Mouse (Mus musculus) intestine, postnatal 0 days (tissue): ENCODE measurements around the gene Cebpa. TPM values are rescaled to one million over a fixed set of nuclear protein-coding genes. Genes with fewer than 3 reads are reported as not detected.

ENCODE experiments used
- ATAC-seq: fragments of 200-750 bp; cut with Nextera tagmentation; 2 replicates; pipeline ENCODE4 v1.8.0; 2017; ENCODE audit warnings: mild to moderate bottlenecking, moderate TSS enrichment, moderate library complexity
- H3K27ac ChIP-seq: fragments of 300-500 bp; sonication (generic); 2 replicates; pipeline ENCODE4 v1.5.1; 2014; ENCODE audit warnings: mild to moderate bottlenecking, low read depth, low read length, moderate library complexity
- H3K27me3 ChIP-seq: fragments of 300-500 bp; sonication (generic); replicated peaks from 2 replicates; pipeline ENCODE4 v1.6.1; 2014; ENCODE audit warnings: low read length, mixed read lengths; ENCODE audit not compliant: control insufficient read depth, insufficient read depth
- H3K36me3 ChIP-seq: fragments of 300-500 bp; sonication (generic); 2 replicates; pipeline ENCODE4 v1.6.1; 2014; ENCODE audit warnings: mild to moderate bottlenecking, moderate library complexity; ENCODE audit not compliant: control insufficient read depth, insufficient read depth
- H3K4me1 ChIP-seq: fragments of 300-500 bp; sonication (generic); replicated peaks from 2 replicates; pipeline ENCODE4 v1.6.1; 2014; ENCODE audit warnings: antibody characterized with exemption, low read length, mixed read lengths; ENCODE audit not compliant: control insufficient read depth, insufficient read depth
- H3K4me2 ChIP-seq: fragments of 300-500 bp; sonication (generic); replicated peaks from 2 replicates; pipeline ENCODE4 v1.6.1; 2014; ENCODE audit warnings: low read depth, mild to moderate bottlenecking, moderate library complexity
- H3K4me3 ChIP-seq: fragments of 300-500 bp; sonication (generic); 2 replicates; pipeline ENCODE4 v1.5.1; 2014; ENCODE audit warnings: low read depth, low read length
- H3K9ac ChIP-seq: fragments of 300-500 bp; sonication (generic); 2 replicates; pipeline ENCODE4 v1.6.1; 2014; ENCODE audit warnings: mild to moderate bottlenecking, low read depth, low read length
- H3K9me3 ChIP-seq: fragments of 300-500 bp; sonication (generic); 2 replicates; pipeline ENCODE4 v1.6.1; 2016; ENCODE audit warnings: mixed run types; ENCODE audit not compliant: control insufficient read depth
- CTCF ChIP-seq: sonication (generic); IDR thresholded peaks from 2 replicates; pipeline ENCODE4 v1.5.1; 2016; ENCODE audit warnings: low read depth, mild to moderate bottlenecking, control low read depth, antibody characterized with exemption, moderate library complexity
- WGBS: fragments of 180-500 bp; shearing (Covaris S2); extraction: QIAGEN DNeasy Blood & Tissue Kit; methylation state at CpG from one replicate; pipeline ENCODE4 v1.1.7; 2014; 5-methylcytosine and 5-hydroxymethylcytosine counted together
- polyA plus RNA-seq: library from polyadenylated mRNA; unstranded; fragments of >200 nt; fragmentation: Nextera tagmentation; extraction: Ambion mirVana; gene quantifications from 2 replicates; pipeline ENCODE4 v1.2.1, GENCODE M21; 2015

Gene Cebpa
- polyA plus RNA-seq, 1 experiment from 2014 or later: 25.1 TPM

DNA sequence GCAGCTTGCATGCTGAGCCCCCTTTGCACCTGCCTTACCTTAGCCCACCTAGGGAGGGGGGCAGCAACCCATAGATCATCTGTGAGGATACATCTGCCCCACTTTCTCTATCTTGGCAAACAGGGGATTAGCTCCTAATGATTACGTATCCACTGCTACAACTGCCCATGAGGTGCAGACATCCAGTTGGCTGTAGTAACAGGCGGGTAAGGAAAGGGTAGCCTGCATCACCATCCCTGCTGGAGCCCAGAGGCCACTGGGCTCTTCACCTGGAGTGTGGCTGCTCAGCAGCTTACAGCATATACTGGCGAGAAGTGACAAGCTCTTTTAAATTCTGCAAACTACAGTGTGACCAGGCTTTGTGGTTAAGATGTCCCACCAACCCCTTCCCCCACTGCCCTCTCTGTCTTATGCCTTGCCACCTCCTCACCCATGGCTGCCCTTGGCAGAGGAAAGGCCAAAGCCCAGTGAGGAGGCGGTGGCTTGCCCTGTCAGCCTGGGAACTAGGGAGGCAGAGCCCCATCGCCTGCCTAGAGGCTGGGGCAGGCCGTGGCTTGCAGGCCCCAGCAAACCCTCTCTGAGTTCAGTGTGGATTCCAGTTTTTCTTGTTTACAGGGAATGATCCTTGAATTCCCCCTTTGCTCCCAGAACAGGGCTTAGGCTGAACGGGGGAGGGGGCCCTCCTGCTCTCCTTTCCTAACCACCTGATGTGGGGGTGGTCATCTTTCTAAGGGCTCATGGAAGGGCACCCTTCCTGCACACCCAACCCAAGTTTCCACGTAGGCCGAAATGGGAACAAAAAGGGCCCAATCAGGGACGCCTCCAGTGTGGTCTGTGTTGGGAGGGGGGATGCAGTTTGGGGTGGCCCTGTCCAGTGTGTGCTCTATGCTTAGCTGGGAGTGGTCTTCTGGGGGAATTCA, 3.6 kb downstream of the Cebpa start:
- Histone ChIP-seq H3K4me2 (peak overlapping the region; percentile 93), H3K4me1 (no peaks in the 10 kb centered on the region), H3K36me3 (no peaks in the 10 kb centered on the region; the same call in 1 of the 2 replicates), H3K27ac (no peak overlapping the region), H3K27me3 (no peaks in the 10 kb centered on the region), H3K4me3 (peak overlapping the region; percentile 79), H3K9ac (peak overlapping the region; percentile 17; the same call in 1 of the 2 replicates), H3K9me3 (no peaks in the 10 kb centered on the region)
- TF ChIP-seq CTCF: no peak
- no peak for ATAC-seq
- 49% methylated on average over 10 of the region's 10 CpGs for WGBS

DNA sequence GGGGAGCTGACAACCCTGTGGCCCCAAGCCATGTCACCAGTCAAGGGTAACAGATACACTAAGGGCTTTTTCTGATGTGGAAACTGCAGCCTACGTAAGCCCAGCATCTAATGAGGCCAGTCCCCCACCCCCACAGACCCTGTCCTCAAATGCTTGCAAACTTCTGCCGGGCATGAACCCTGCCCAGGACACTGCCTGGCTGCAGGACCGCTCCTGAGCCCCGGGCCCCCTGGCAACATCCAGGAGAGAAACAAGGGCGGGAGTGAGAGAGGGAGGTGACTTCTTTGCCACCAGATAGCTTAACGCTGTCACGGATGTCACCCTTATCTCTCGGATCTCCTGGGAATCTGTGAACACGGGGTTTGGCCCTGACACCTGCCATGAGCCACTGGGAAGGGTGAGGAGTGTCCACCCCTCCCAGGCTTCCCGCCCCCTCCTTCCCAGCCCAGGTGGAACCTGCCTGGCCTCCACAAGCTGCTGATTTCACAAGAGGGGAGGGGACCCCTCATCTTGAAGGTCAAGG, 4.4 kb downstream of the Cebpa start:
- Histone ChIP-seq H3K36me3 (no peaks in the 10 kb centered on the region; the same call in 1 of the 2 replicates), H3K27me3 (no peaks in the 10 kb centered on the region), H3K9ac (no peak overlapping the region), H3K4me2 (peak overlapping the region; percentile 93), H3K9me3 (no peaks in the 10 kb centered on the region), H3K4me1 (no peaks in the 10 kb centered on the region), H3K27ac (no peak overlapping the region), H3K4me3 (no peak overlapping the region)
- ATAC-seq: no peak
- TF ChIP-seq CTCF: no peak
- WGBS: 22% methylated on average over 10 of the region's 10 CpGs

DNA sequence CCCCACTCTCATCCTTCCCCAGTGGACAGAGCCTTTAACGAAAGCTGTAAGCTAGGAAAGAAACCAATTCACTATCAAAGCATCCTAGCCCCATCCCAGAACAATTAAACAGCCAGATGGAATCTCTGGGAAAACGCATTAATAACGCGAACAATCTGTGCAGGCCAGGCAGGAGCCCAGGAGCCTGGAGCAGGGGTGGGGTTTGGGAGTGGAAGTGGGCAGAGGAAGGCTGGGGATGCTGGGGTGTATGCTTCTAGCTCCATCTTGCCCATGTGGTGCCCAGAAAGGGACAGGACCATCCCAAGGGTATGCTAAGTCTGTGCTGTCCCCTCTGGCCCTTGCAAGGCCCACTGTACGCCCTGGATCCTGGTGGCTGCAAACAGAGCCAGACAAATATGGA, 5.1 kb downstream of the Cebpa start:
- Histone ChIP-seq H3K4me2 (peak overlapping the region; percentile 27; the same call in 1 of the 2 replicates), H3K27me3 (no peaks in the 10 kb centered on the region), H3K36me3 (no peaks in the 10 kb centered on the region; the same call in 1 of the 2 replicates), H3K27ac (no peak overlapping the region), H3K9me3 (no peaks in the 10 kb centered on the region), H3K4me3 (no peak overlapping the region), H3K4me1 (no peaks in the 10 kb centered on the region), H3K9ac (no peak overlapping the region)
- ATAC-seq: no peak
- WGBS: 51% methylated on average over 5 of the region's 5 CpGs
- TF ChIP-seq CTCF: no peak

DNA sequence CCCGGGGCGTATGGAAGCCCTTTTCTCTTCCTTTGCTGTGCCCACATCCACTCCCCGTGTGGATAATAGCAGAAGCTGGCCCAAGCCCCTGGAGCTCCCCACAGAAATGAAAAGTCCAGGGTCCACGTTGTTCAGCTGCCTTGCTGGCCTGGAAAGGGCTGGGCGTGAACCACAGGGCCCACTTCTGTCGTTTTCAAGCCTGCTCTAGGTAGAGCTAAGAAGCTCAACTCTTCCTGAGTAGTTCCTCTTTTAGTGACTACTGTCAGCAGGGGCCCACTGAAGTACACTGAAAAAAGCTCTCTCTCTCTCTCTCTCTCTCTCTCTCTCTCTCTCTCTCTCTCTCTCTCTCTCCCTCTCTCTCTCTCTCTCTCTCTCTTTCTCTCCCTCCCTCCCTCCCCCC, 5.7 kb downstream of the Cebpa start:
- 35% methylated on average over 6 of the region's 6 CpGs for WGBS
- H3K9ac ChIP-seq: no peak overlapping the region
- no peaks in the 10 kb centered on the region for H3K4me1 ChIP-seq
- peak; percentile 15; the same call in 1 of the 2 replicates for ATAC-seq
- no peak overlapping the region for H3K4me3 ChIP-seq
- H3K36me3 ChIP-seq: no peaks in the 10 kb centered on the region; the same call in 1 of the 2 replicates
- H3K27me3 ChIP-seq: no peaks in the 10 kb centered on the region
- H3K4me2 ChIP-seq: peak overlapping the region; percentile 27; the same call in 1 of the 2 replicates
- H3K9me3 ChIP-seq: no peaks in the 10 kb centered on the region
- no peak overlapping the region; the same call in 1 of the 2 replicates for H3K27ac ChIP-seq
- no peak for TF ChIP-seq CTCF

DNA sequence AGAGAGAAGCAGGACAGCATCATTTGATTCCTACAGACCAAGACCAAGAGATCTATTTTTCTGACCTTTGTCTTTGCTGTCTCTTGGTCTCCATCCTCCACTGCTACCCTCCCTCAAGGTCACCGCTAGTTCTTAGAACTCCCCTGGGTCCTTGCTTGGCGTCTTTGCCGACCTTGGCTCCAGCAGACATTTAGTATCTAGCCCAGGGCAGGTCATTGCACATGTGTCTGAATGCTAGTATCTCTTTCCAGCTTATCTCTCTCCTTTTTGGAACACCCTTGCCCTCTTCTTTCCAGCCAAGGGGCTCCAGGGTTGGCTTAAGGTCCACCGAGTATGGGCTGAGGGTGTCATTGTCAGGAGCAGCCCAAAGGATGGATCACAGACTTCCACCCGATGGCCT, 6.9 kb downstream of the Cebpa start:
- Histone ChIP-seq H3K36me3 (no peaks in the 10 kb centered on the region; the same call in 1 of the 2 replicates), H3K27me3 (no peaks in the 10 kb centered on the region), H3K9ac (no peak overlapping the region), H3K4me3 (no peak overlapping the region), H3K27ac (no peak overlapping the region), H3K4me1 (no peaks in the 10 kb centered on the region), H3K9me3 (no peaks in the 10 kb centered on the region), H3K4me2 (no peak overlapping the region)
- TF ChIP-seq CTCF: no peak
- ATAC-seq: no peak
- 87% methylated on average over 5 of the region's 5 CpGs for WGBS

DNA sequence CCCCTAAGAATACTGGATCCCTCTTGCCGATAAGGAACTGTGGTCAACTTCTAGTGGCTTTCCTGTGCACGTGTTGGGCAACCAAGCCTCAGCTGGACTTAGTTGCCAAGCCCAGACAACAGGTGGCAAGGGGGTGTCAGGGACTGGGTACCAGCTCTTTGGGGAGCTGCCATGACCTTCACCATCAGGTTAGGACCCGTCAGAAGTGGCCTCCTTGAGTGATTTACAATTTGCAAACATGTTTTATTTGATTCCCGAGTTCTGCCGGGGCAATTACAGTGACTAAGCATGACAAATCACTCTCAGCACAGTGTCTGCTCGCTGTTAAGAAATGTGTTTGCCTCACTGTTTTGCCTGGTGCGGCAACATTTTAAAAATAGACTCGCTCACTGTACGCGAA, 7.9 kb downstream of the Cebpa start:
- no peaks in the 10 kb centered on the region for H3K9me3 ChIP-seq
- no peak overlapping the region for H3K27ac ChIP-seq
- no peaks in the 10 kb centered on the region; the same call in 1 of the 2 replicates for H3K36me3 ChIP-seq
- no peaks in the 10 kb centered on the region for H3K4me1 ChIP-seq
- no peak overlapping the region for H3K9ac ChIP-seq
- ATAC-seq: no peak
- no peak overlapping the region for H3K4me3 ChIP-seq
- TF ChIP-seq CTCF: no peak
- WGBS: 22% methylated on average over 10 of the region's 10 CpGs
- H3K4me2 ChIP-seq: peak overlapping the region; percentile 21; the same call in 1 of the 2 replicates
- no peaks in the 10 kb centered on the region for H3K27me3 ChIP-seq
